Mouse (Mus musculus) hindbrain, embryonic 16.5 days (tissue): ENCODE results near the gene Ano1. TPM values are rescaled to one million over a fixed set of nuclear protein-coding genes. Genes with fewer than 3 reads are reported as not detected.

Source experiments
- ATAC-seq: fragments of 200-750 bp; cut with Nextera tagmentation; 2 replicates; pipeline ENCODE4 v1.8.0; 2017; ENCODE audit warnings: moderate TSS enrichment, moderate library complexity
- H3K27ac ChIP-seq: fragments of 300-500 bp; sonication (generic); 2 replicates; pipeline ENCODE4 v1.5.1; 2014; ENCODE audit warnings: low read depth, mild to moderate bottlenecking, control low read depth, low read length, moderate library complexity
- H3K27me3 ChIP-seq: fragments of 300-500 bp; sonication (generic); replicated peaks from 2 replicates; pipeline ENCODE4 v1.6.1; 2014; ENCODE audit warnings: low read length; ENCODE audit not compliant: control insufficient read depth, insufficient read depth
- H3K36me3 ChIP-seq: fragments of 300-500 bp; sonication (generic); 2 replicates; pipeline ENCODE4 v1.6.1; 2014; ENCODE audit warnings: mild to moderate bottlenecking, low read length, moderate library complexity, mixed read lengths; ENCODE audit not compliant: control insufficient read depth, insufficient read depth
- H3K4me1 ChIP-seq: fragments of 300-500 bp; sonication (generic); 2 replicates; pipeline ENCODE4 v1.6.1; 2014; ENCODE audit warnings: low read depth, low read length; ENCODE audit not compliant: control insufficient read depth, insufficient read depth
- H3K4me2 ChIP-seq: fragments of 300-500 bp; sonication (generic); 2 replicates; pipeline ENCODE4 v1.6.1; 2014; ENCODE audit warnings: mild to moderate bottlenecking, low read length, control low read depth, moderate library complexity
- H3K4me3 ChIP-seq: fragments of 300-500 bp; sonication (generic); 2 replicates; pipeline ENCODE4 v1.5.1; 2014; ENCODE audit warnings: mild to moderate bottlenecking, low read length, control low read depth, moderate library complexity
- H3K9ac ChIP-seq: fragments of 300-500 bp; sonication (generic); 2 replicates; pipeline ENCODE4 v1.6.1; 2014; ENCODE audit warnings: low read depth, mild to moderate bottlenecking, control low read depth, low read length, moderate library complexity
- H3K9me3 ChIP-seq: fragments of 300-500 bp; sonication (generic); 2 replicates; pipeline ENCODE4 v1.6.1; 2014; ENCODE audit warnings: mild to moderate bottlenecking, low read length, moderate library complexity; ENCODE audit not compliant: control insufficient read depth
- WGBS: fragments of 180-500 bp; shearing (Covaris S2); extraction: QIAGEN DNeasy Blood & Tissue Kit; methylation state at CpG from one replicate; pipeline ENCODE4 v1.1.7; 2014; 5-methylcytosine and 5-hydroxymethylcytosine counted together
- polyA plus RNA-seq: library from polyadenylated mRNA; unstranded; fragments of >200 nt; fragmentation: Nextera tagmentation; extraction: Ambion mirVana; gene quantifications from 2 replicates; pipeline ENCODE4 v1.2.1, GENCODE M21; 2015

Gene Ano1
- polyA plus RNA-seq, 1 experiment from 2014 or later, result 5.2 TPM

DNA sequence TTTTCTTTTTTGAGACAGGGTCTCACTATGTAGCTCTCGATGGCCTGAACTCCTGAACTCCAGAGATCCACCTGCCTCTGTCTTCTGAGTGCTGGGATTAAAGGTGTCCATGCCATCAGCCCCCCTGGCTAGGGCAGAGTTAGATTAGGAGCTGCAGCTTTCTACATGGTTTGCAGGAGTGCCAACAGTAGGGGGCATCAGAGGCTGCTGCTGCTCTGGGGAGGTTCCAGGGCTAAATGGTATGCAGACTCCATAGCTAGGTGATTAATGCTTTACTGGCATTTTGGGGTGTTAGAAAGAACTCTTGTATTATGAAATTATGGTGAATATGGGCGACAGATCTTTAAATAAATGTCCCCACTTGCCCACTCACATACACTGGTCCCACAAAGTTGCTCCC is 164.5 kb downstream of the Ano1 start:
- H3K36me3 ChIP-seq, result no peaks in the 10 kb centered on the region
- peaks cover 3% of the 10 kb centered on the region for H3K4me1 ChIP-seq
- no peak overlapping the region for H3K27ac ChIP-seq
- no peak overlapping the region for H3K4me2 ChIP-seq
- no peak for ATAC-seq
- no peaks in the 10 kb centered on the region for H3K27me3 ChIP-seq
- H3K9ac ChIP-seq, result no peak overlapping the region
- H3K9me3 ChIP-seq, result no peaks in the 10 kb centered on the region
- no peak overlapping the region for H3K4me3 ChIP-seq
- WGBS, result 41% methylated on average over 2 of the region's 2 CpGs

DNA sequence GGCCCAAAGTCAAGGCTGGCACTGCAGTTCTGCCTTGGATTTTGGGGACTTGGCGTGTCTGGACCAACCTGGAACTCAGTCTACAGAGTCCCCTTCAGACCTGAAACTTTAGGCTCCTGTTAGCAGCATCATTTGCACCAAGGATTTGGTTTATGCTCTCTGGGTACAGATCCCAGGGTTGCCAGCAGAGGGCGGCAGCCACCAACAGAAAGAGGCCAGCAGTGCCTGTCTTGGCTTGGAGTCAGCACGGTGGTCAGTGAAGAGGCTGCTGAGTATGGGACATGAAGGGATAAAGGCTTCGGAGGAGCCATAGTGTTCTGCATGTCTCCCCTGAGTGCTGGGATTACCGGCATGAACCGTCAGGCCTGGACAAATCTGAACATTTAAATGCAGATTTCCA is 166.1 kb downstream of the Ano1 start:
- Histone ChIP-seq H3K36me3 (no peaks in the 10 kb centered on the region), H3K4me2 (no peak overlapping the region), H3K27me3 (no peaks in the 10 kb centered on the region), H3K4me1 (peaks cover 11% of the 10 kb centered on the region), H3K9ac (no peak overlapping the region), H3K27ac (no peak overlapping the region), H3K4me3 (no peak overlapping the region), H3K9me3 (no peaks in the 10 kb centered on the region)
- no peak for ATAC-seq
- 6% methylated on average over 6 of the region's 6 CpGs for WGBS

GRCm38 (mm10) chr7:144583619-144584018 is 168.2 kb downstream of the Ano1 start:
- Histone ChIP-seq H3K9me3 (no peaks in the 10 kb centered on the region), H3K27me3 (no peaks in the 10 kb centered on the region), H3K36me3 (no peaks in the 10 kb centered on the region; the same call in 1 of the 2 replicates), H3K9ac (no peak overlapping the region), H3K4me2 (no peak overlapping the region), H3K4me3 (no peak overlapping the region), H3K4me1 (peaks cover 12% of the 10 kb centered on the region), H3K27ac (no peak overlapping the region)
- WGBS, result 4% methylated on average over 4 of the region's 4 CpGs
- no peak for ATAC-seq

DNA sequence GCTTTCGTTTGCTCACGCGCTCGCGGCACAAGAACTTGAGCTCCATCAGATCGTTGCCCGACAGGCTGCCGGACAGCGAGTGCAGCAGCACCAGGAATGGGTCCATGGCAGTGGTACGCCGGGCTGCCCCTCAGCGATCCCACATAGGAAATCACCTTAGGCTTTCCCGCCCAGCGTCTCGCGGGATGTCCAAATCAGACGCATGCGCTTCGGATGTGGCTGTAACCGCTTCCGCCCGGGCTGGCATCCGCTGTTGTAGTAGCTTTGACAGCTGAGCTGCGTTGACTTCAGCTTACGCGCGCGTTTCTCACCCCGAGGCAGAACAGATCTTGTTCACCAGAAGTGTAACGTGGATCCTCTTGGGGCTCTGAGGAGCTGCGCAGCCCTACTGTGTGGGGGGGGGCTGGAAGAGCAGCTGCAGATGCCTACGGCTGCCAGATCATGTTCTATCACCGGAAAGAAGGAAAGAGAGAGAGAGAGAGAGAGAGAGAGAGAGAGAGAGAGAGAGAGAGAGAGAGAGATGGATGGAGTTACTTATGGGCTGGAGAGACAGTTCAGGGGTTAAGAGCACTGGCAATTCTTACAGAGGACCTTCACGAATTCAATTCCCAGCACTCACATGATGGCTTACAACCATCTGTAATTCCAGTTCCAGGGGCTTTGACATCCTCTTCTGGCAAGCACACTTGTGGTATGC is 169.3 kb downstream of the Ano1 start, which contains the start of gene Fadd:
Gene Fadd, minus strand, starts transcription at position 180 of the 697 bp plus-strand sequence.
- peak; percentile 87 for ATAC-seq
- Histone ChIP-seq H3K4me3 (peak within 1 kb of the TSS; percentile 88), H3K4me2 (peak within 1 kb of the TSS; percentile 87), H3K27ac (peak within 1 kb of the TSS; percentile 90), H3K4me1 (peaks cover 12% of the 10 kb centered on the region), H3K9ac (peak within 1 kb of the TSS; percentile 87), H3K9me3 (no peaks in the 10 kb centered on the region), H3K27me3 (no peaks in the 10 kb centered on the region), H3K36me3 (no peaks in the 10 kb centered on the region; the same call in 1 of the 2 replicates)
- WGBS, result under 1% methylated on average over 34 of the region's 34 CpGs

DNA sequence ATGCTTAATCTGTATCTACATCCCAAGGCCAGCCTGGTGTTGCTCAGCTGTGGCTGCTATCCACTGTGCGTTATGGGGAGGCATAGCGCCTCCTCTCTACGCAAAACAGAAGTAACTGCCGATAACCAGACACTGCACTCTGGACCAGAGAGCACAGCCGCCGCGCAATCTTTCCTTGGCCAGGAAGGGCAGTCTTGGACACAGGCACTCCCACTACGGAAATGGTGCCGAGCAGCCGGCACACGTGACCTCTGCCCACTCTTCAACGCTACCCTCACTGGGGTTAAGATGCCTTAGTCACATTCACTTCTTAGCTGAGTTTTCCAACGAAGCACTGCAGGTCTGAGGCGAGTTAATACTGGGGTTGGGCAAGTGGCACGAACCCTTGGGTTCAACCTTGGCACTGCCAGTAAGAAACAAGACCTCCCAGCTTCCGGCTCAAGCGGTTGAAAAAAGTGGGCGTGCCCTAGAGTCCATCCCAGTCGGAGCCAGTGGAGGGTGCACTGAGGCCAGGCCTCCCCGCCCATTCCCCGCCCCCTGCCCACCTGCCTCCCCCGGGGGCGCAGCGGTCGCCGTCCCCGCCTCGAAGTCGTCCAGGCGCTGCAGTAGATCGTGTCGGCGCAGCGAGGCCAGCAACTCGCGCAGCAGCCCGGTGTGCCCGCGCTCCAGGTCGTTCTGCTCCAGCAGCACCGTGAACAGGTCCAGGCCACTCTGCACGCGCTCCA is 170.1 kb downstream of the Ano1 start:
- no peaks in the 10 kb centered on the region for H3K9me3 ChIP-seq
- H3K27ac ChIP-seq, result peak overlapping the region; percentile 90
- peak overlapping the region; percentile 88 for H3K4me3 ChIP-seq
- ATAC-seq, result peak; percentile 85
- H3K27me3 ChIP-seq, result no peaks in the 10 kb centered on the region
- H3K4me2 ChIP-seq, result peak overlapping the region; percentile 87
- no peaks in the 10 kb centered on the region; the same call in 1 of the 2 replicates for H3K36me3 ChIP-seq
- WGBS, result under 1% methylated on average over 43 of the region's 43 CpGs
- H3K9ac ChIP-seq, result peak overlapping the region; percentile 87
- H3K4me1 ChIP-seq, result peaks cover 12% of the 10 kb centered on the region

DNA sequence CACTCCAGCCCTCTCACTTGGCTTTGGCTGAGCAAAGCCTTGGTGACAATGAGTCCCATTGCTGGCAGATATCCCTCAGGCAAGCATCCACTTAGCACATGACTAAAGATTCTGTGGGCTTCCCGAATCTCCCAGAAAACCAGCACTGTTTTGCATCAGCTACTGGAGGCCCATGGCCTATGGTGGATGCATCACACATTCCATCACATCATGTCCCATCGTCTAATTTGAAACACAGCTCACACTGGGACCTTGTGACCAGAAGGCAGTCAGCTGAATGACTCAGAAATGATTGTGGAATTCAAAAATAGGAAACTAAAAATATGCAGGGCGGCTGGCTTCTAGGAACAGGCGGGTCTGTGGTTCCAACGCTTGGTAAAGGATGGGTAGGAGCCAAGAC is 173.9 kb downstream of the Ano1 start:
- ATAC-seq, result no peak
- H3K9me3 ChIP-seq, result no peaks in the 10 kb centered on the region
- H3K4me2 ChIP-seq, result no peak overlapping the region
- peaks cover 11% of the 10 kb centered on the region for H3K4me1 ChIP-seq
- H3K9ac ChIP-seq, result no peak overlapping the region
- H3K36me3 ChIP-seq, result no peaks in the 10 kb centered on the region; the same call in 1 of the 2 replicates
- 95% methylated on average over 5 of the region's 5 CpGs for WGBS
- no peak overlapping the region for H3K4me3 ChIP-seq
- no peak overlapping the region for H3K27ac ChIP-seq
- no peaks in the 10 kb centered on the region for H3K27me3 ChIP-seq

DNA sequence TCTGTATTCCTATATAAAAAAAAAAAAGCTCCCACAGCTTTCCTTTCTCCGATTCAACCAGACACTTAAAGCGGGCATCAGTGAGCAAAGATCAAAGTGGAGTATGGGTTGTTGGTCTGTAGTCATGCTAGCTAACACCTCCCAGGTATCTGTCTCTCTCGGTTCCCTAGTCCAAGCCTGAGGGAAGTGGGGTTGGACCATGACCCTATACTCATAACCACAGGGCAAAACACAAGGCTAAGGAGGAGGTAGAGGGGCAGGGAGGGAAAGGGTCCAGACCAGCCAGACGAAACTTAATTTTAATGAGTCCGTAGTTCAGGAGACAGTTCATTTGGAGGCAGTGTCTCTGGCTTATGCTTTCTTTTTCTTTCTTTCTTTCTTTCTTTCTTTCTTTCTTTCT is 179.5 kb downstream of the Ano1 start:
- no peak overlapping the region for H3K9ac ChIP-seq
- H3K9me3 ChIP-seq, result no peaks in the 10 kb centered on the region
- 89% methylated on average over 5 of the region's 5 CpGs for WGBS
- no peaks in the 10 kb centered on the region for H3K4me1 ChIP-seq
- H3K27me3 ChIP-seq, result no peaks in the 10 kb centered on the region
- H3K27ac ChIP-seq, result no peak overlapping the region
- ATAC-seq, result no peak
- no peaks in the 10 kb centered on the region for H3K36me3 ChIP-seq
- H3K4me2 ChIP-seq, result no peak overlapping the region
- H3K4me3 ChIP-seq, result no peak overlapping the region

DNA sequence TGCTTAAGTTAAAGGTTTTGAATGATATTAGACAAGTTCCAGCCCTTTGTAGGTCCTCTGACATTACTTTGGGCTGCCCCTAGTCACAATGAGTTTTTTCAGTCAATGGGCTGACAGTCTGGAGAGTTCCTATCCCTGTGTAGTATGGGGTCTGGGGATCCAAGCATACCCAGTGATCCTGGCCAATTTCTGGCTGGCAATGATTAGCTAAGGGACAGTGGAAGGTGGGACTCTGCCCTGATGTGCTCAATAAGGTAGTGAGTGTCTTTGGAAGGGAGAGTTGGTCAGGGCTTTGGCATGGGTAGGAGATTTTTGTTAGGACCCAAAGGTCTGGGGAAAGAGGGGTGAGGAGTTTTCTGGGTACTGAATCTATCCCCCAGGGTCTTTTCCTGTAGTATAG is 180.2 kb downstream of the Ano1 start:
- no peaks in the 10 kb centered on the region for H3K36me3 ChIP-seq
- no peak for ATAC-seq
- no peaks in the 10 kb centered on the region for H3K9me3 ChIP-seq
- no peaks in the 10 kb centered on the region for H3K4me1 ChIP-seq
- no peak overlapping the region for H3K9ac ChIP-seq
- no peaks in the 10 kb centered on the region; the same call in 1 of the 2 replicates for H3K27me3 ChIP-seq
- no peak overlapping the region for H3K27ac ChIP-seq
- no peak overlapping the region for H3K4me3 ChIP-seq
- no peak overlapping the region for H3K4me2 ChIP-seq

DNA sequence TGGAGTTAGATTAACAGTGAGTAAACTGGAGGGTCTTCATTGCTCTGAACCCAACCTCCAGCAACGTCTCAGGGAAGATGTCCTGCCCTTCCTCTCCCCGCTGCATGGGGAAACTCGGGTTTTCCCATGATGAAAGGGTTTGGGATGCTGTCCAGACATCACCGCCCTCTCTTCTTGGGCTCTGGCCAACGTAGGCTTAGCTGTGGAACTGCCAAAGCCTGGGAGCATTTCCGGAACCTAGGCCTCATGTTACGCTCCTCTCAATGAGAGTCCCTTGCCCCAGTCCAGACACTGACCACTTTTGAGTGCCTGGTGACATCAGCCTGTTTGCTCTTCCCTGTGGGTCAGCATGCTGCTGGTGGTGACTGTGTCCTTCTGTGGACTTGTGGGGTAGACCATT is 182.3 kb downstream of the Ano1 start:
- ATAC-seq, result no peak
- Histone ChIP-seq H3K27ac (no peak overlapping the region), H3K4me3 (no peak overlapping the region), H3K4me2 (no peak overlapping the region), H3K9me3 (no peaks in the 10 kb centered on the region), H3K9ac (no peak overlapping the region), H3K4me1 (no peaks in the 10 kb centered on the region), H3K27me3 (no peaks in the 10 kb centered on the region; the same call in 1 of the 2 replicates), H3K36me3 (no peaks in the 10 kb centered on the region)
- WGBS, result 61% methylated on average over 7 of the region's 7 CpGs
